Mouse (Mus musculus) E14TG2a.4 (cell line): ENCODE results near the gene Olfr1243.
"Not testable (repeated sequence)": the region's sequence is repeated elsewhere in the genome, so short reads cannot be mapped to it uniquely, and the experiment has no call there.

Source experiments
- H3K27me3 ChIP-seq: 2 replicates; pipeline ENCODE4 v1.6.1; 2014; ENCODE audit warnings: low read length, control low read depth; ENCODE audit not compliant: insufficient read depth
- H3K36me3 ChIP-seq: 2 replicates; pipeline ENCODE4 v1.6.1; 2014; ENCODE audit warnings: low read length, control low read depth; ENCODE audit not compliant: insufficient read depth
- H3K4me1 ChIP-seq: replicated peaks from 2 replicates; pipeline ENCODE4 v1.6.1; 2014; ENCODE audit warnings: low read depth, low read length, control low read depth
- H3K4me3 ChIP-seq: replicated peaks from 2 replicates; pipeline ENCODE4 v1.5.1; 2014; ENCODE audit warnings: mild to moderate bottlenecking, low read length
- H3K9me3 ChIP-seq: 2 replicates; pipeline ENCODE4 v1.6.1; 2014; ENCODE audit warnings: low read length, control low read depth
- CTCF ChIP-seq: conservative IDR thresholded peaks from 2 replicates; pipeline ENCODE4 v1.5.1; 2014; ENCODE audit warnings: low read length
- NANOG ChIP-seq: IDR thresholded peaks from 2 replicates; pipeline ENCODE4 v1.6.1; 2014; ENCODE audit warnings: borderline replicate concordance, low read length, mixed read lengths
- POU5F1 ChIP-seq: IDR thresholded peaks from 2 replicates; pipeline ENCODE4 v1.6.1; 2014; ENCODE audit warnings: low read length, borderline replicate concordance

Gene Olfr1243

GRCm38 (mm10) chr2:89531387-89531786, at the start of gene Olfr1243:
Gene Olfr1243 (minus strand): TSS chr2:89531487.
- H3K4me3 ChIP-seq, result no peak within 1 kb of the TSS
- H3K27me3 ChIP-seq, result no peaks in the 10 kb centered on the region
- no peaks in the 10 kb centered on the region for H3K36me3 ChIP-seq
- no peaks in the 10 kb centered on the region for H3K9me3 ChIP-seq
- TF ChIP-seq NANOG, result no peak
- no peak for TF ChIP-seq CTCF
- TF ChIP-seq POU5F1, result no peak
- H3K4me1 ChIP-seq, result no peaks in the 10 kb centered on the region

GRCm38 (mm10) chr2:89578347-89578746, 47.1 kb upstream of the Olfr1243 start, which contains the start of gene Olfr1245:
Gene Olfr1245 (minus strand): TSS chr2:89578447.
- Histone ChIP-seq H3K4me1 (no peaks in the 10 kb centered on the region), H3K4me3 (no peak within 1 kb of the TSS), H3K27me3 (no peaks in the 10 kb centered on the region), H3K36me3 (no peaks in the 10 kb centered on the region), H3K9me3 (peaks cover 3% of the 10 kb centered on the region; the same call in 1 of the 2 replicates)
- TF ChIP-seq NANOG (no peak), POU5F1 (no peak), CTCF (no peak)

GRCm38 (mm10) chr2:89562706-89563105, 31.4 kb upstream of the Olfr1243 start:
- not testable (repeated sequence) for H3K4me1 ChIP-seq, H3K4me3 ChIP-seq, H3K27me3 ChIP-seq, H3K36me3 ChIP-seq
- peaks cover 21% of the 10 kb centered on the region for H3K9me3 ChIP-seq

GRCm38 (mm10) chr2:89544516-89544915, 13.2 kb upstream of the Olfr1243 start:
- peak; percentile 25 for TF ChIP-seq CTCF
- no peak for TF ChIP-seq NANOG
- H3K4me1 ChIP-seq, result no peaks in the 10 kb centered on the region
- H3K4me3 ChIP-seq, result no peak overlapping the region
- no peaks in the 10 kb centered on the region for H3K36me3 ChIP-seq
- 0 out of 2 replicates have a peak, but pooled peaks cover 6% of the 10 kb centered on the region for H3K9me3 ChIP-seq
- H3K27me3 ChIP-seq, result no peaks in the 10 kb centered on the region

DNA sequence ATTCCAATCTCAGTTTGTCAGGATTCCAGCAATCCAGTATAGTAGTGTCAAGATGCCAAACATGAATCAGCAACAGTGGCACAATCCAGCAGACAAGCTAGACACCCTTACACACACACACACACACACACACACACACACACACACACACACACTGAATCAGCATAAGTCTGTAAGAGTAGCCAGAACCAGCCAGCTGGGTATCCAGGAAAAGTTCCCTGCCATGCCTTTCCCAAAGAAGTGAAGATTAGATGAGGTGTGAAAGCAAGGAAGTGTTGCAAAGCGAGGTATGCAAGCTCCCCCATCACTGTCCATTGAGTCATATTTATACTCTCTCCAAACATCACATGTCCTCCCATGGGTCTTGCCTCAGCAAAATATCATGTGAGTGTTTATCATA, 8.6 kb upstream of the Olfr1243 start:
- no peaks in the 10 kb centered on the region for H3K36me3 ChIP-seq
- H3K27me3 ChIP-seq, result no peaks in the 10 kb centered on the region
- TF ChIP-seq NANOG (no peak), POU5F1 (no peak), CTCF (no peak)
- H3K4me3 ChIP-seq, result no peak overlapping the region
- no peaks in the 10 kb centered on the region for H3K4me1 ChIP-seq
- H3K9me3 ChIP-seq, result no peaks in the 10 kb centered on the region

- Histone ChIP-seq H3K9me3 (no peaks in the 10 kb centered on the region), H3K4me1 (no peaks in the 10 kb centered on the region), H3K4me3 (no peak within 1 kb of the TSS), H3K27me3 (no peaks in the 10 kb centered on the region), H3K36me3 (no peaks in the 10 kb centered on the region)
- TF ChIP-seq POU5F1, result no peak
- no peak for TF ChIP-seq NANOG
- no peak for TF ChIP-seq CTCF
Observed at GRCm38 (mm10) chr2:89498235-89498634, 33.1 kb downstream of the Olfr1243 start, which contains the start of gene Olfr1242. Gene Olfr1242 (minus strand): TSS chr2:89498335.

DNA sequence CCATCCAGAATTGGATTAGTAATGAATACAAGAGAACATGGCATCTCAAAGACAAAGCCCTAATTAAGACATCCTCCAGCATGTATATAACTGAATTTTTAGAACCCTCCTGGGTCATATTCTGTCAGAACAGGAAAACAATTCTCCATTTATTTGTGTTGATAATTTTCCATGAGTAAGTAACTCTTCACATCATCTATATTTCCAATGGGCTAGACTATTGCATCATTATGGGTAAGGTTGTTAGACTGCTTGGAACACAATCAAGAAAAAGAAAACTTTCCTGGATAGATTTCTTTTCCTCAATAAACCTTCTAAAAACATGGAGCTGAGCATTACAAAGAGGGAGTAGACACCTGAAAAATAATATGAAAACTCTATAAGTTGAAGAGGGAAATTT, 44.3 kb downstream of the Olfr1243 start, which contains the start of gene Olfr1241:
Olfr1241 (minus strand) TSS at position 101 of the 400 bp plus-strand sequence.
- no peaks in the 10 kb centered on the region for H3K27me3 ChIP-seq
- H3K9me3 ChIP-seq, result no peaks in the 10 kb centered on the region
- TF ChIP-seq NANOG (no peak), CTCF (no peak), POU5F1 (no peak)
- no peaks in the 10 kb centered on the region for H3K36me3 ChIP-seq
- no peak within 1 kb of the TSS for H3K4me3 ChIP-seq
- no peaks in the 10 kb centered on the region for H3K4me1 ChIP-seq
